Mouse (Mus musculus) olfactory bulb, adult 2 months (tissue): ENCODE data around the gene Lactb.

Experiments used
- CTCF ChIP-seq: fragments of 200-500 bp; IDR thresholded peaks from 2 replicates; pipeline ENCODE4 v1.5.1; 2012; ENCODE audit warnings: low read depth, mild to moderate bottlenecking, low read length, moderate library complexity; ENCODE audit not compliant: insufficient read depth
- POLR2A ChIP-seq: fragments of 200-500 bp; IDR thresholded peaks from 2 replicates; pipeline ENCODE4 v1.6.1; 2012; ENCODE audit warnings: mild to moderate bottlenecking, low read depth, low read length, moderate library complexity; ENCODE audit not compliant: insufficient read depth

GRCm38 (mm10) chr9:66977121-66977520, 1.8 kb upstream of the Lactb start:
- TF ChIP-seq POLR2A (no peak), CTCF (no peak)
